Mouse (Mus musculus): ENCODE data around the gene Rrp36. TPM values are rescaled to one million over a fixed set of nuclear protein-coding genes. Genes with fewer than 3 reads are reported as not detected.

The Rrp36 gene
- total RNA-seq, 4 experiments from 2014 or later = 8.7 to 10.7 (median 9.2) TPM

DNA sequence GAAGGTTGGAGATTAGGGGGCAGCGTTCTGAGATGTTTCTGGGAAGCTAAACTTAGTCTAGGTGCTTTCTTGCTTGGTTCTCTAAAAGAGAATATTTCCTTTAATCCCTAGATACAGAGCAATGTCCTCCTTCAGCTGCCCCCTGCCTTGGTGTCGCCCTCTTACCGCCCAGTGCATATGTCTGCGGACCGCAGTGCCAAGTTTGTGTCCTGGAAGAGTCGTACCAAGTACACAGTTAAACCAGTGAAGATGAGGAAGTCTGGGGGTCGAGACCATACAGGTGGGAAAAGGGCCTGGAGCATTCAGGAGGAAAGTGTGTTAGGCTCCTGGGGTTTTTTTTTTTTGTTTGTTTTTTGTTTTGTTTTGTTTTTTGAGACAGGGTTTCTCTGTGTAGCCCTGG lies 26.9 kb downstream of the Rrp36 start:
- no peak for DNase-seq (ENCODE audit: low spot score in 2 of 2)

DNA sequence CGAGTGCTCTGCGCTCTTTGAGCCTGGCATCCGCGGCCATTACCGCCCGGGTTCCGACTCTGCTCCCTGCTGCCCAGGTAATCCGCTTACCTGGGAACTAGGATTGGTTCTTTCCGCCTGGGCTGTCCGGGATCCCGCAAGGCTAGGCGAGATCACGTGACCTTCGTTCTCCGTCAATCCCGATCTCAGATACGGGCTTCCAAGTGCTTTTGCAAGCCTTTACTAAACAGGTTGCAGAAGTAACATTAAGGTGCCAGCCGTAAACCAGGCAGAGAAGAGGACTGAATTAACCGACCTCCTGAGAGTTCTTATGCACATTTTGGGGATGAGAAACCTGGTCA lies 27.9 kb downstream of the Rrp36 start:
- no peak for DNase-seq (ENCODE audit: low spot score in 2 of 2)

DNA sequence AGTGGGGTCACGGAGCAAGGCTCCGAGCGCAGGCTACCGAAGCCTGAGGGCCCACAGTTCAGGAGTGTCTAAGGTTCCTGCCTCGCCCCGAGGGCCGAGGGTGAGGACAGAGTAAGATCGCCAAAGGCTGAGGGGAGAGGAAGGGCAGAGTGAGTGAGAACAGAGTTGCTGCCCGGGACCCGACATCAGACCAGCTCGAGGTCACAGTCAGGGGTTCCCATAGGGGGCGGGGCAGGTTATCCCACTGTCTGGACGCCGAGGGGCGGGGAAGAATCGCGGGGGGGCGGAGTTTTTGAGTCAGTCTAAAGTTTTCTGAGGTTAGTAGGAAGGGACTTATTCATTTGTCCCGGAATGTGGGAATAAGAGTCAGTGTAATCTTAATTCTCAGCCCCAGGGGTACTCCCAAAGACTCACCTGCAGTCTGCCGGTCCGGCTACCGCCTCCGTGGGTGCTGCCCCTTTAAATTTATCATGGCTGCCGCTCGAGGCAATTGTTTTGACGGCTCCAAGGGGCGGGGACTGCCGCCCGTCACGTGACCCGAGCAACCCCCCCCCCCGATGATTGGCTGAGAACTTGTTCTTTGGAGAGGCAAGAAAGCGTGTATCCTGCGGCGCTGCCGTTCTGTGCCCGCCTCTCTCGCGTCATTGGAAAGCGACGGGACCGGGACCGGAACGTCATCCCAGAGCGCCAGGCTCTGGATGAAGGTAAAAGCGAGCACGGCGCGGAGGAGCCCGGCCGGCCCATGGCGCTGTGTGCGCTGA lies 28.4 kb downstream of the Rrp36 start, which contains the start of the genes Klc4 and Mrpl2:
Gene Klc4, minus strand, starts transcription at position 462 of the 761 bp plus-strand sequence.
Gene Mrpl2, plus strand, starts transcription at position 669 of the 761 bp plus-strand sequence.
- peak; percentile 95 to 97 for DNase-seq (ENCODE audit: low spot score in 2 of 2)

DNA sequence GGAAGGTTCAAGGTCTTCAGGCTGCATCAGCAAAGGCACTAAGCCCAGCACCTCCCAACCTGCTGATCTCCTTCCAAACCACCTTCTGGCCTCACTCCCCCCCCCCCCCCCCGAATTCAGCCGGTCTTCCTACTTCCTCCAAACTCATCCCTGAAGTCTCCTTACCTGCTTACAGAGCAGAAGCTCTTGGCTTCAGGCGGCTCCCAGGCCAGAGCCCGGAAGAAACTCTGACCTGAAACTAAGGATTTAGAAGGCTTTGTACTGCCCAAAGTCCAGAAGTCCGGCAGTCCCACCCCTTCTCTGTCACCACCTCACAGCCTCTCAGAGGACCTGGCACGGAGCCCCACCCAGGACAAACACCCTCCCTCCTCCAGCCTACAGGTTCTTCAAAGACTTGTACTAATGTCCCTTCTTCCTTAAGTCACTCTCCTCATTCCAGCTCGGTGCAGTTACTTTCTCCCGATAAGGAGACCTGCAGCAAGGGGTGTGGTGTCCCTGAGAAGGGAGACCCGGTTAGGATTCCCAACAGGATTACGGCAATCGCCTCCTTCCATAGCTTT lies 29.2 kb downstream of the Rrp36 start:
- DNase-seq (ENCODE audit: low spot score in 2 of 2) = peak in 1 of 2 experiments; percentile 30

DNA sequence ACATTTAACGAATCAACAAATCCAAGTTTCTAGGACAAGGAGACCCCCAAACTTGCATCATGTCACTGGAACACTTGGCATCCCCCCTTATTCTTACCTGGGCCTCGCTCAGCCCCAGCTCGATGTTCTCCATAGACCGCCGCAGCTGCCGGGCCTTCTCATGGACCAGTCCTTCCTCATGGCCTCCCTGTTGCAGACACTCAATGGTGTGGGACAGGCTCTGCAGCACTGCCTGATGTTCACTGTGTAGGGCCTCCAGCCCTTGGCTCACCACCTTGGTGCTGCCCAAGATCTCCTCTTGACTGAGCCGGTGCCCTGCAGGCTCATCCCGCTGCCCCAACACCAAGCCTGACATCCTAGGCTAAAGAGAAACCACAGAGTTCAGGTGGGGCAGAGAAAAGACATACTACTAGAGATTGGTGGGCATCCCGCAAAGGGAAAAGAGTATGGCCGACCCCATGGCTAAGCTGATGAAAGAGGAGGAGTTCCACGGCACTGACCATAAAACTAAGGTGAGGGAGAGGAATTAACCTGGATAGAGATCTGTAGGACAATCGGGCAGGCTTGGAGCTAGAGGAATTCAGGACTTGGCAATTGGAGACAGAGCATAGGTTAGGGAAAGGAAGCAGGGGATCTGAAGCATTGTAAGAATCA lies 29.9 kb downstream of the Rrp36 start:
- DNase-seq (ENCODE audit: low spot score in 2 of 2) = no peak

- DNase-seq (ENCODE audit: low spot score in 2 of 2) = no peak
These were observed 32.1 kb downstream of the Rrp36 start for GRCm38 (mm10) chr17:46642060-46642459.

DNA sequence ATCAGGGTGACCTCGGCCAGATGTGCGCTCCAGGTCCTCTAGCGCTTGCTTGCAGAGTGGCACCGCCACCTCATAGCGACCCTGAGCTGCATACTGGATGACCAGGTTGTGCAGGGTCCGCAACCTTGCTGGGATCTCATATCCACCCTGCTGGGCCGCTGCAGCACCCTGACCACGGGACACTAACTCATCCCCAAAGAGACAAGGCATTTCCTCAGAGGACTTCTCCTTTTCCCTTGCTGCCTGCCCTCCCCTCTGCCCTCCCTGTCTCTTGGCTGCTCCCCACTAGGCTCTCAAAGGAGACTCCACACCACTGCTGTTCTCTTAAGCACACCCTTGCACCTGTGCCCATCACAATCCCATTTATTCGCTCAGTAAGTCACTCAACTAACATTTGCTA lies 34.2 kb downstream of the Rrp36 start:
- no peak for DNase-seq (ENCODE audit: low spot score in 2 of 2)

DNA sequence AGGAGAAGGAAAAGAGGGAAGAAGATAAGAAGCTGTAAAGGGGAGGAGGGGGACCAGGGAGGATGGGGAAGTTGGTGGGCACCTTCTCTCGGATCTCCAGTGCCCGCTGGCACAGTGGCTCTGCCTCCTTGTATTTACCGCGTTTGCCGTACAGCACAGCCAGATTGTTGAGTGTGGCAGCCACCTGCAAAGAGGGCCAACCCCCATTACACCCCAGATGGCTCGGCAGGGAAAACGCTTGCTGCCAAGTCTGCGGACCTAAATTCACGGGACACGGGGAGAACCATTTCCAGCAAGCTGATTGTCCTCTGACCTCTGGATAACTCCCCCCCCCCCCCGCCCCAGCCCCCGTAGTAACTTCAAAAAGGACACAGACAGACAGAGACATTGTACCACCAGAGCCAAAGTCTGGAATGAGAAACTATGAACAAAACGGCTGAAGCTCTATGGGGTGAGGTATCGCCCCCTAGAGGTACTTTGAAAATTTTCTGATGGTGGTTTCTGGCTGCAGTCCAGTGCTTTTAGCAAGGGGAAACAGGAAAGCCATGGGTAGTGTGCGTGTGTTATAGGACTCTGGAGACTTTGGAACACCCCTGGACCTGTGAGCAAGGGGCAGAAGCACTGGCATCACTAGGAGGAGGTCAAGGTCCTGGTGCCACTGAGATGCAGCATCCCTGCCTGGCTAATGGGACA lies 37.2 kb downstream of the Rrp36 start:
- peak; percentile 37 to 43 for DNase-seq (ENCODE audit: low spot score in 2 of 2)

DNA sequence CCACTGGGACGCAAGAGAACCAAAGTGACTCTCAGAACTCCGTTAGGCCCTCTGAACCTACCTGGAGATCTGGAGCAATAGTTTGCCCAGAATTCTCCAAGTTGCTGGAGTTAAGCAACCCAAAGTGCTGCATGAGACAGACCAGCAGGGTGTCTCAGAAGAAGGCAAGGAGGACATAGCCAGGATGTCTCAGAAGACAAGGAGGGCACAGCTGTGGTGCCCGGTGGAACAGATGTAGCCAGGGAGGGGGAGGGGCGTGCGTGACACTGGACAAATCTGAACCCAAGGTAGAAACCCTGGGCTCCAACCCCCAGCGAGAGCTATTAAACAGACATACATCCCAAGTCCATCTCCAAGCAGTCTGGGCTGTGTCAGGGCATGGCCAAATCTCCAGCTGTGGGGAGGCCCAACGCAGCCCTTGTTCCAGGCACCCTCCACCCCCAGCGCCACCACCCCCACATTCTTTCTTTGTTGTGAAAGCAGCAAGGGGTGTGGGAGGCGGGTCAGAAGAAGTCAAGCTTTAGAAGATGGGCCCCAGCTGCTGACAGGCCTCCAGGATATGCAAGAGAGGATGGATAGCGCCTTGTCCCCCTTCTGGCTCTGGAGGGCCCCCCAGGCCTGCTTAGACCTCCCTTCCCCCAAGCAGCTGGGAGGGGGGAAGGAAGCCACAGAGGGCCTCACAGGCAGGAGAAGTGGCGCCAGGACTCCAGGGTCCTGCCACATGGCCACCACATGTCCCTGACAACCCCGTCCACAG lies 44.3 kb downstream of the Rrp36 start:
- DNase-seq (ENCODE audit: low spot score in 2 of 2) = no peak

GRCm38 (mm10) chr17:46628791-46629684 lies 45.1 kb downstream of the Rrp36 start, which contains the start of gene Ptk7:
Gene Ptk7 (minus strand): TSS chr17:46629504.
- DNase-seq (ENCODE audit: low spot score in 2 of 2) = no peak

DNA sequence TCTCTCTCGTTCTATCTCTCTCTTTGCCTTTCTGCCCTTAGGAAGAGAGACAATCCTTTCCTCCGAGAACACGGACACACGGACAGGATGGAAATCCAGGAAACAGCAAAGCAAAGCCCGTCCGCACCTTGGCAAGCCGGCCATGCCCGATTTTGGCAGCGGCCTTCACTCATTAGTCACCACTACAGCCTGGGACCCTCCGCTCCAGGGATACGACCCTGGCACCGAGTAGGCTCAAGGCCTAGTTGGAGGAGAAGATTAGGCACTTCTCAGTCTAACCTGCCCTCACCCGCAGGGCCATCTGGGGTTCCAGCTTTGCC lies 45.7 kb downstream of the Rrp36 start:
- DNase-seq (ENCODE audit: low spot score in 2 of 2) = no peak

DNA sequence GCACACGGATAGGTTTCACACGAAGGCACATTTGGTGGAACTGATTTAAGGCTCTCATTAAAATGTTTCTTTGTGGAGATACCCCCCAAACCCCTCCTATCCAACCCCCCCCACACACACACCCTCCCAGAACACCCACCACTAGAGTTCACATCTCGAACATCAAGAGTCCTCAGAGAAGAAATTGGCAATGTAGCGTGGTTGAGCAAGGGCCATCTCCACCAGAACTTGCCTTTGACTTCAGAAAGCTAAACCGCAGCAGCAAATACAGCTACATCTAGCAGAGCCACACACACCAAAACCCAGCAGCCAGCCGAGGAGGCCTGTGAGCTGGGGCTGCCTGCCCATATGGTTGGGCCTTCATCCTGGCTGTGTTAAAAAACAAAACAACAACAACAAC lies 46.7 kb downstream of the Rrp36 start:
- no peak for DNase-seq (ENCODE audit: low spot score in 2 of 2)

- no peak for DNase-seq (ENCODE audit: low spot score in 2 of 2)
These were observed 49.6 kb downstream of the Rrp36 start for GRCm38 (mm10) chr17:46624598-46624997.

DNA sequence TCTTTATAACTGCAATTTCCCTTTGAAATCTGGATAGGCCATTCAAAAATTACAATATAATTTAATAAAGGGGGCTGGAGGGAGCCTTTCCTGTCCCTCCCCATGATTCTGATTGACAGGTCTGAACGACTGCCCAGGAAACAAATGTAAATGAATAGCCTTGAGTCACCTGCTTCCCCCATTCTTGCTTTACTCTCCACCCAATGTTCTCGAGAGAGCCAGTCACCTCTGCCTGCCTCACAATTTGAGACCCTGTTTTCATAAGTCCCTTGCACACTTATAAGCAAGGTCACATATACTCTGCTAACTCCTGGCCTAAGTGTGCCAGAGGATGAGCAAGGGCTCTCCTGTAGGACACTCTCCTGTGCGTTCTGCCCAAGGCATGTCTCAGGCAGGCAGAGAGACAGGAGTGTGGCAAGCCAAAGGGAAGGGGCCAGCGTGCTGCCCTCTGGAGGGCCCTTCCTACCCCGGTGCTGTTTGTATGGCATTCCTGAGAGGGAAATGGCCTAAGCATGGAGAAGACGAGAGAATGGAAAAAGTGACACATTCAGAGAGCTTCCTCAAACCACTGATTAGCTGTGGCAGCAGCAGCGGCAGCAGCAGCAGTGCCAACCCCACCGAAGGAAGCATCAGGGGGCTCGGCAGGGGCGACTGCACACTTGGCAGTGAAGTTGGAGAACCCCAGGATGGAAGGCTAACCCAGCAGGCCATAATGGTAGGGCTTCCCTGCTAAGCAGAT lies 50.2 kb downstream of the Rrp36 start:
- no peak for DNase-seq (ENCODE audit: low spot score in 2 of 2)

GRCm38 (mm10) chr17:46622269-46622668 lies 51.9 kb downstream of the Rrp36 start:
- no peak for DNase-seq (ENCODE audit: low spot score in 2 of 2)

- DNase-seq (ENCODE audit: low spot score in 2 of 2) = no peak
These were observed 52.8 kb downstream of the Rrp36 start for GRCm38 (mm10) chr17:46621324-46621723.

DNA sequence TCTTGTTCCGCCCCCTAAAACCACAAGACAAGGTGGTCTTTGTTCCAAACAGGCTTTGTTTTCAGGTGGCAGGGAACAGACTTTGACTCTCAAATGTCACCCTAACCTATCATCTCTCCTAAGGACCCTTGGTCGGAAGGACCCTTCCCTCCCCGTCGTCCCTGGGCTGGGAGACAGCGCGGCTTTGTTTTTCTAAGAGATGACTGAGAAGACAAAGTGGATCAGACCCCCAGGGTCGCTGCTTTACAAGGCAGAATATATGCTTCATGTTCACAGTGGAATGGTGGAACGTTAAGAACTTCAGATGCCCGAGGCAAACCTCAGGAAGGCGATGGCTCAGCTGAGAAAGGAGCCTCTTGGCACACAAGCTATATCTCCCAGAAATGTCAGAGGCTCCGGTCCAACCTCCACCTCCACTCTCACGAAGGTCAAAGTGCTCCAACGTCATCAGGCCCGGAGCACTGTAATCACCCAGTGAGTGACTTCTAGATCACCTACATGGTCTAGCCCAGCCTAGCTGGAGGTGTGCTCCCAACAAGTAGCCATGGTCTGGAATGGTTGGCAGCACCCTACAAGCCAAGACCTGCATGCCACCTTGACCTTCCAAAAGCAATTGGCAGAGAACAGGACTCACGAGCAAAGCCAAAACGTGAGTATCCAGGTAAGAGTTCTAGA lies 54.3 kb downstream of the Rrp36 start:
- DNase-seq (ENCODE audit: low spot score in 2 of 2) = no peak

DNA sequence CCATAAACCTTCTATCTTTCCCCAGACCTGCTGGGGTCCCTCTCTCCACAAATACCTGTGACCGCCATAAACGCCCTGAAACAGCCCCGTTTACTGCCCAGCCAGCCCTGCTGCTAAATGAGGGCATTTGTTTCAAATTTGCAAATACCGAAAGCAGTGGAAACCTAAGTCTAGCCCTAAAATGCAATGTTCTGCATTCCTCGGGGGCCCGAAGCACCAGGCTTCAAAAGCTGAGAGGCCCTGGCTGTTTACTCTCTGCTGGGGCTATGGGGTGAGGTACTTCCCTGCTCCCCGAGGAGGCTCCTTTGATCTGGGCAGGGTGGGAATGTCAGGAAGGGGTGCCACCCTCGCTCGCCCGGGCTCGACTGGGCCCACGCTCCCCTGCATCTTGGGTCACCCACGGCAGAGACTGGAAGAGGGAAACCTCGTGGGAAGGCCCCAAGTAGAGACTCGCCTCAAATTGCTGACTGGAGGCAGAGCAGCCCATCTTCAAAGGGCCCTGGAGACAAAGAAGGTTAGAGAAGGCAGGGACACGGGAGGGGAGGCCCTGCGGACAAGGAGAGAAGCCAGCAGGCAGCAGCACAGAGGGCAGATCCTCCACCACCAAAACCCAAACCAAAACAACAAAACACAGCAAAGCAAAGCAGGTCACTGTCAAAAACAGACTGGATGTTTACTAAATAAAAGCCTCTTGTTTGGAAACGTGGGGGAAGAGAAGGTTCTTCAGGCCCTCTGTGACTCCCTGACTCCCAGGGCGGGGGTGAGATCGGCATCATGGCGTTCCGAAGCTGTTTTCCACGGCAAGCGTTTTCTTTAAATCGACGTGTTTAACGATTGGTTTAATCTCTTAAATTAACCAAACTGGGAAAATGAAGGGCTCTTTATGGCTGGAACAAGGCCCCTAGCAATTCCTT lies 55.1 kb downstream of the Rrp36 start:
- DNase-seq (ENCODE audit: low spot score in 2 of 2) = no peak
